Mouse (Mus musculus): ENCODE data around the gene Tnni2. TPM values are rescaled to one million over a fixed set of nuclear protein-coding genes. Genes with fewer than 3 reads are reported as not detected.

Tnni2 gene
- polyA plus RNA-seq, 1 experiment: 4.3 TPM

DNA sequence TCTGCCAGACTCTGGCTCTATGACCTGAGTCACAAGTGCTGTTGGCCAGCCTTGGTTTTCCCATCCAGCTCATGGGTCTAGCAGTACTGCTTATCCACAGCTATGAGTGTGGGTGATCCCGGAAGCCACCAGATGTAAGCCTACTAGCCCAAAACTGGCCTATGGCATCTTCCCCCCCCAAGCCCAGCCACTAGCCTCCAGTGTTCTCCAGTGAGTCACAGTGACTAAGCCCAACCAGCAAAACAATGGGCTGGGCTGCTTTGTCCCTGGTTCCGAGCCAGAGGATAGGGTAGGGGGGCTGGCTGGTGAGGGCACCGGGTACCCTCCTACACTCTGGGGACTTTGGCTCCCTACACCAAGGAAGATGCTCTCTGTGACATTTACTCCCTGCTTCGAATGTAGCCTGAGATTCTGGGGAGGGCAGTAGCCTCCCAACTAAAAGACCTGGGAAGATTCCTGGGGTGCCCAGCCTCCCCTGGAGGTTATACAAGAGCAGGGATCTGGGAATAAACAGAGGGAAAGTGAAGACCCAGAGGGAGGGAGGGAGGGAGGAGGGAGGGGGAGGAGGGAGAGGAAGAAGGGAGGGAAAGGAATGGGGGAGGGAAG lies 29.3 kb downstream of the Tnni2 start:
- DNase-seq: no peak
- Histone ChIP-seq H3K27me3 (ENCODE audit: control insufficient read depth, insufficient read depth, low read length) (no peaks in the 10 kb centered on the region), H3K4me1 (replicated peaks; ENCODE audit: control insufficient read depth, insufficient read depth, low read length) (peaks cover 4% of the 10 kb centered on the region; the same call in 1 of the 2 replicates), H3K27ac (ENCODE audit: control insufficient read depth, insufficient read depth, low read length) (no peak overlapping the region), H3K4me3 (ENCODE audit: control insufficient read depth, insufficient read depth, low read length) (no peak overlapping the region), H3K36me3 (ENCODE audit: control insufficient read depth, insufficient read depth, low read length) (no peaks in the 10 kb centered on the region)
- TF ChIP-seq POLR2A (IDR thresholded peaks at IDR 0.05; ENCODE audit: control insufficient read depth, extremely low read depth, insufficient read depth, low read length, poor library complexity): no peak
- no peak for TF ChIP-seq CTCF (IDR thresholded peaks at IDR 0.05; ENCODE audit: borderline replicate concordance, control insufficient read depth, extremely low read depth, insufficient read depth, low read length, poor library complexity)
- 85% methylated on average over 4 of the region's 4 CpGs for WGBS

DNA sequence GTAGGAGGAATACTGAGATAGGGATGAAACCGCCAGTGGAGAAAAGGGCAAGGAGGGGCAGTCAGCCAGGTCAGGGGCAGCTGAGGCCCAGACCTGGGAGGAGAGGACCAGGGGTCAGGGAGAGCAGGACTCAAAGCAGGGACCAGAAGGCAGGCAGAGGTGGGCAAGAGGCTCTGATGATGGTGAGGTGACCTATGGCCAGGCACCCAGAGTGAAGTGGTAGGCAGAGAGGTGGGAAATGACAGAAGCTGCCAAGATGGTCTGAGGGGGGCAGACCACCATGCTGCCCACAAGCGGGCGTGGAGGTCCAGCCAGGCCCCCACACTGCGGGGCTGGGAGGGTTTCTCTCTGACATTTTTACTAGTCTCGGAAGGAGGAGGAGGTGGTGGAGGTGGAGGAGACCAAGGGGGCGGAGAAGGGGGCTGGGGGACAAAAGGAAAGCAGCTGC lies 29.8 kb downstream of the Tnni2 start:
- no peak for DNase-seq
- TF ChIP-seq CTCF (IDR thresholded peaks at IDR 0.05; ENCODE audit: borderline replicate concordance, control insufficient read depth, extremely low read depth, insufficient read depth, low read length, poor library complexity) (no peak), POLR2A (IDR thresholded peaks at IDR 0.05; ENCODE audit: control insufficient read depth, extremely low read depth, insufficient read depth, low read length, poor library complexity) (no peak)
- no peak overlapping the region for H3K27ac ChIP-seq (ENCODE audit: control insufficient read depth, insufficient read depth, low read length)
- H3K36me3 ChIP-seq (ENCODE audit: control insufficient read depth, insufficient read depth, low read length): no peaks in the 10 kb centered on the region
- WGBS: 92% methylated on average over 6 of the region's 6 CpGs
- peaks cover 4% of the 10 kb centered on the region; the same call in 1 of the 2 replicates for H3K4me1 ChIP-seq (replicated peaks; ENCODE audit: control insufficient read depth, insufficient read depth, low read length)
- H3K27me3 ChIP-seq (ENCODE audit: control insufficient read depth, insufficient read depth, low read length): no peaks in the 10 kb centered on the region
- no peak overlapping the region for H3K4me3 ChIP-seq (ENCODE audit: control insufficient read depth, insufficient read depth, low read length)

DNA sequence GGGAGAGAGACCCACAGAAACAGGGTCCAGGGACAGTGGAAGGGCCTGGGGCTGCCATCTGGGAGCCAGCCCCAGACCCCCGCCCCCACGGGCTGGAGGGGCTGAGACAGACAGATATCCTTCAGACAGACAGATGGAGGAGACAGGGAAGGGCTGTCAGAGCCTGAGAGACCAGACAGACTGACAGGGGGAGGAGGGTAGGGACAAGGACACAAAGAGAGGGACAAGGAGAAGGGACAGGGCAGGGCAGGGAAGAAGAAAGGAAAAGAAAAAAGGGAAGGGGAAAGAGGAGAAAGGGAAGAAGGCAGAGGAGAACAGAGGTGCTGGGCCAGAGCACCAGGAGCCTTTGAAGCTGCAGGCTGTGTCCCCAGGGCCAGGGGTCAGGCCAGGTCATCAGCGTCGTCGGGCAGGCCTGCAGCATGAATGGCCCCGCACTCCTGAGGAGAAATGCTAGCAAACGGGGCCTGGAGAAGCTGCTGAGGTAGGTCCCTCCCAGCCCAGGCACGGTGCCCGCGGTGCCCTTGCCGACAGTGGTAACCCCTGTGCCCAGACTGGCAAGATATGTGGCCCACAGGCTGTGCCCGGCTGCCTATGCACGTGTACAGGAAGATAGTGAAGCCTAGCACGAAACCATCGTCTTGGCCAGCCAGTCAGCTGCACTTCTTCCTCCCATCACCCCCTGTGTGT lies 30.4 kb downstream of the Tnni2 start:
- 48% methylated on average over 15 of the region's 15 CpGs for WGBS
- peaks cover 4% of the 10 kb centered on the region; the same call in 1 of the 2 replicates for H3K4me1 ChIP-seq (replicated peaks; ENCODE audit: control insufficient read depth, insufficient read depth, low read length)
- TF ChIP-seq CTCF (IDR thresholded peaks at IDR 0.05; ENCODE audit: borderline replicate concordance, control insufficient read depth, extremely low read depth, insufficient read depth, low read length, poor library complexity) (no peak), POLR2A (IDR thresholded peaks at IDR 0.05; ENCODE audit: control insufficient read depth, extremely low read depth, insufficient read depth, low read length, poor library complexity) (no peak)
- H3K4me3 ChIP-seq (ENCODE audit: control insufficient read depth, insufficient read depth, low read length): no peak overlapping the region
- no peak overlapping the region for H3K27ac ChIP-seq (ENCODE audit: control insufficient read depth, insufficient read depth, low read length)
- H3K36me3 ChIP-seq (ENCODE audit: control insufficient read depth, insufficient read depth, low read length): no peaks in the 10 kb centered on the region
- no peak for DNase-seq
- H3K27me3 ChIP-seq (ENCODE audit: control insufficient read depth, insufficient read depth, low read length): no peaks in the 10 kb centered on the region

DNA sequence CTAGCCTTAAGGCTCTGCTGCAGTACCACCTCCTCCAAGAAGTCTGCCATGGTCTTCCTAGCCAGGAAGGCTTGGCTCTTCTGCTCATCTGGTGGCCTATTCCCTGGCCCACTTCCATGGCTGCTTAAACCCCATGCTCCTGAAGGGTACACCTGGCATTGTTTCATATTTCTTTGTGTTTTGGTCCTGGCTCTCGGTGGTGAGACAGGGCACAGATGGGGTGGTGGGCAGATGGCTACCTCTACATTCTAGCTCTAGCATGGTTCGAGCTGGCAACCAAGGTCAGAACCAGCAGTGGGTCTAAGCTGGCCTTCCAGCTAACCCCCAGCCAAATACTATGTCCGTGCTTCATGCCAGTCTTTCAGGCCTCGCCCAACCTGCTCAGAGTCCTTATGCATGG lies 31.3 kb downstream of the Tnni2 start:
- Histone ChIP-seq H3K4me1 (replicated peaks; ENCODE audit: control insufficient read depth, insufficient read depth, low read length) (peaks cover 4% of the 10 kb centered on the region; the same call in 1 of the 2 replicates), H3K27me3 (ENCODE audit: control insufficient read depth, insufficient read depth, low read length) (no peaks in the 10 kb centered on the region), H3K27ac (ENCODE audit: control insufficient read depth, insufficient read depth, low read length) (no peak overlapping the region), H3K36me3 (ENCODE audit: control insufficient read depth, insufficient read depth, low read length) (no peaks in the 10 kb centered on the region), H3K4me3 (ENCODE audit: control insufficient read depth, insufficient read depth, low read length) (no peak overlapping the region)
- no peak for TF ChIP-seq POLR2A (IDR thresholded peaks at IDR 0.05; ENCODE audit: control insufficient read depth, extremely low read depth, insufficient read depth, low read length, poor library complexity)
- DNase-seq: no peak
- WGBS: over 99% methylated on average over 4 of the region's 4 CpGs

DNA sequence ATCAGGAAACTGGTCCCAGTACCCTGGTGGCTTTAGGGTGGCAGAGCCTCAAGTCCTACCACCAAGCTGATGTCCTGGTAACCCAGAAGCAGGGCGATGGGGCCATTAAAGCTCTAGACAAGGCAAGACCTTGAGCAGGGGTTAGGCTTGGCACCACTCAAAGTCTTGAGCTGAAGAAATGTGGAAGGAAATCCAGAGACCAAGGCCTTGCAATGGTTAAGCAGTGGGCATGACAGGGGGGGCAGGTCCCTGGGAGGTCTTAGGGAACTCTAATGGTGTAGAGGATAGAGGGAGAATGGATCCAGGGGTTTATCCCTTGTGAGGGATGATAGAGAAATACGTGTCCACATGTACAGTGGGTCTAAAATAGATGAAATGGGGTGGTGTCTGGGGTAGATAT lies 31.9 kb downstream of the Tnni2 start:
- H3K4me3 ChIP-seq (ENCODE audit: control insufficient read depth, insufficient read depth, low read length): no peak overlapping the region
- DNase-seq: no peak
- H3K27me3 ChIP-seq (ENCODE audit: control insufficient read depth, insufficient read depth, low read length): no peaks in the 10 kb centered on the region
- no peak for TF ChIP-seq CTCF (IDR thresholded peaks at IDR 0.05; ENCODE audit: borderline replicate concordance, control insufficient read depth, extremely low read depth, insufficient read depth, low read length, poor library complexity)
- no peak for TF ChIP-seq POLR2A (IDR thresholded peaks at IDR 0.05; ENCODE audit: control insufficient read depth, extremely low read depth, insufficient read depth, low read length, poor library complexity)
- H3K27ac ChIP-seq (ENCODE audit: control insufficient read depth, insufficient read depth, low read length): no peak overlapping the region
- WGBS: 99% methylated on average over 2 of the region's 2 CpGs
- no peaks in the 10 kb centered on the region for H3K36me3 ChIP-seq (ENCODE audit: control insufficient read depth, insufficient read depth, low read length)
- H3K4me1 ChIP-seq (replicated peaks; ENCODE audit: control insufficient read depth, insufficient read depth, low read length): peaks cover 4% of the 10 kb centered on the region; the same call in 1 of the 2 replicates

DNA sequence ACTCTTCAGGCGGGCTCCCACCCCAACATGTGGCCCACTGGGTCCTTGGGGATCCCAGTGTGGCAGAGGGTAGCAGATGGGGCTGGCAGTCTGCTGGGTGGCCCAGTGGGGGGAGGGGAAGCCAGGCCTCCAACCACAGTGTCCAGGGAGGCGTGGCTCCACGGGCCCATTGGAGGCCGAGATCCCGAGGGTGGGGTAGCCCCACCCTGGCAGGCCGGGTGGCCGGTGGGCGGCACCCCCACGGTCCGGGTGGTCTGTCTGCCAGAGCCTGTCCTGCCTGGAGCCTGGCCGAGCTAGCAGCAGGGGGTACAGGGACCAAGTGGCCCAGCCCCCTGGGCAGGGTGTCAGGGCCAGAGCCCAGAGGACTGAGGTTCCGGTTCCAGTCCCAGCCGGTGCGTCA lies 33.2 kb downstream of the Tnni2 start:
- H3K4me1 ChIP-seq (replicated peaks; ENCODE audit: control insufficient read depth, insufficient read depth, low read length): peaks cover 7% of the 10 kb centered on the region
- H3K36me3 ChIP-seq (ENCODE audit: control insufficient read depth, insufficient read depth, low read length): no peaks in the 10 kb centered on the region
- no peak overlapping the region for H3K4me3 ChIP-seq (ENCODE audit: control insufficient read depth, insufficient read depth, low read length)
- 95% methylated on average over 14 of the region's 14 CpGs for WGBS
- H3K27me3 ChIP-seq (ENCODE audit: control insufficient read depth, insufficient read depth, low read length): no peaks in the 10 kb centered on the region
- TF ChIP-seq POLR2A (IDR thresholded peaks at IDR 0.05; ENCODE audit: control insufficient read depth, extremely low read depth, insufficient read depth, low read length, poor library complexity): no peak
- no peak for TF ChIP-seq CTCF (IDR thresholded peaks at IDR 0.05; ENCODE audit: borderline replicate concordance, control insufficient read depth, extremely low read depth, insufficient read depth, low read length, poor library complexity)
- no peak for DNase-seq
- no peak overlapping the region for H3K27ac ChIP-seq (ENCODE audit: control insufficient read depth, insufficient read depth, low read length)
